Comparison of ENCODE assay signal across 8 mouse cellular contexts in the genomic region with DNA sequence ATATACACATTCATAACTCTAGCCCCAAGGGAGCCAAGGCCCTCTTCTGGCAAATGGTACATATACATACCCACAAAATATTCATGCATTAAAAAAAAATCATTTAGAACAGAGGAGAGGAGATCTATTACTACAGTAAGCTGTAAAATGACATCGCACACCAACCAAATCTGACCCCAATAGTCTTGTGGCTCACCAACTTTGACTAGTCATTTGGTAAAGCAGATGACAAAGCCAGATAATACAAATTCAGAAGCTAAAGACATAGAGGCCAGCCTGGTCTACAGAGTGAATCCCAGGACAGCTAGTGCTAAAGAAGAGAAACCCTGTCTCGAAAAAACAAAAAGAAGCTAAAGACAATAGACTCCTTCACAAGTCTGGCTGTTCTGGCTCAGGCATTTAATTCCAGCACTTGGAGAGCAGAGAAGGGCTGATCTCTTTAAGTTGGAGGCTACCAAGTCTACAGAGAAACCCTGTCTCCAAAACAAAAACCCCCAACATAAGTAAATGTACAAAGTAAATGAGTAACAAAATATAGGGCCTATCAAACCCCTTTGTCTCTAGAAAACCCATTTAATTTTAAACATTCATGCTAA. TPM values are rescaled to one million over a fixed set of nuclear protein-coding genes. Genes with fewer than 3 reads are reported as not detected.
DNase-seq lines count a peak whose midpoint lies in the region; ATAC-seq lines count a peak whose summit lies in the region.

No protein-coding gene starts in this region.

- H3K9ac ChIP-seq in heart, embryonic 14.5 days (ENCODE audit: low read length), result peak overlapping the region; percentile 42
- no peak overlapping the region for H3K9ac ChIP-seq in hindbrain, embryonic 14.5 days
- H3K9ac ChIP-seq in midbrain, embryonic 12.5 days (replicated peaks), result peak overlapping the region; percentile 52; the same call in 1 of the 2 replicates

- DNase-seq in heart, adult 9 months (ENCODE audit: low spot score in 2 of 2), result no peak
- DNase-seq in adipocyte (ENCODE audit: low spot score), result peak; percentile 52
- no peak for DNase-seq in hindbrain, embryonic 14.5 days (ENCODE audit: low spot score)
- DNase-seq in adrenal gland, postnatal 36 days, result no peak
- DNase-seq in frontal cortex, postnatal 36 days (ENCODE audit: low spot score in 2 of 2), result no peak

- no peaks in the 10 kb centered on the region for H3K9me3 ChIP-seq in heart, embryonic 14.5 days (ENCODE audit: control insufficient read depth, low read length)
- H3K9me3 ChIP-seq in hindbrain, embryonic 14.5 days (ENCODE audit: control insufficient read depth, low read length), result no peaks in the 10 kb centered on the region
- H3K9me3 ChIP-seq in midbrain, embryonic 12.5 days, result no peaks in the 10 kb centered on the region

- H3K27ac ChIP-seq in heart, embryonic 14.5 days (replicated peaks in 1 of 2; ENCODE audit: control insufficient read depth in 1 of 2, insufficient read depth in 1 of 2, low read depth in 2 of 2, low read length in 2 of 2), result no peak overlapping the region
- no peak overlapping the region for H3K27ac ChIP-seq in hindbrain, embryonic 14.5 days
- no peak overlapping the region for H3K27ac ChIP-seq in midbrain, embryonic 12.5 days (replicated peaks)

- H3K4me2 ChIP-seq in heart, embryonic 14.5 days (ENCODE audit: low read length), result peak overlapping the region; percentile 90
- peak overlapping the region; percentile 94 for H3K4me2 ChIP-seq in hindbrain, embryonic 14.5 days (replicated peaks)
- peak overlapping the region; percentile 91 for H3K4me2 ChIP-seq in midbrain, embryonic 12.5 days (replicated peaks)

- no peak for ATAC-seq in heart, embryonic 14.5 days (ENCODE audit: insufficient number of reproducible peaks, insufficient read depth, low FRiP score, low read depth)
- ATAC-seq in hindbrain, embryonic 14.5 days (ENCODE audit: low FRiP score), result no peak
- ATAC-seq in midbrain, embryonic 12.5 days (ENCODE audit: low FRiP score, low read depth), result no peak
- no peak for ATAC-seq in frontal cortex, adult (ENCODE audit: low TSS enrichment)

- H3K4me1 ChIP-seq in heart, embryonic 14.5 days (ENCODE audit: control insufficient read depth in 2 of 2, insufficient read depth in 2 of 2, low read length in 2 of 2), result peaks cover 0 to 18% of the 10 kb centered on the region in 2 experiments; a peak in 2 of 4 replicates
- H3K4me1 ChIP-seq in hindbrain, embryonic 14.5 days (replicated peaks; ENCODE audit: control insufficient read depth, insufficient read depth, low read length), result peaks cover 29% of the 10 kb centered on the region
- H3K4me1 ChIP-seq in midbrain, embryonic 12.5 days, result peaks cover 25% of the 10 kb centered on the region

- WGBS in heart, embryonic 14.5 days, result 60% methylated on average over 2 of the region's 2 CpGs
- WGBS in hindbrain, embryonic 14.5 days, result 38% methylated on average over 2 of the region's 2 CpGs
- WGBS in midbrain, embryonic 12.5 days, result 43% methylated on average over 2 of the region's 2 CpGs

- peaks cover 24% of the 10 kb centered on the region for H3K36me3 ChIP-seq in heart, embryonic 14.5 days (ENCODE audit: control insufficient read depth, insufficient read depth, low read length)
- H3K36me3 ChIP-seq in hindbrain, embryonic 14.5 days (replicated peaks; ENCODE audit: control insufficient read depth, insufficient read depth), result peaks cover 31% of the 10 kb centered on the region
- H3K36me3 ChIP-seq in midbrain, embryonic 12.5 days, result peaks cover 23% of the 10 kb centered on the region

- peak overlapping the region in 1 of 2 experiments; percentile 100; a peak in 2 of 4 replicates for H3K4me3 ChIP-seq in heart, embryonic 14.5 days (ENCODE audit: control insufficient read depth in 1 of 2, insufficient read depth in 1 of 2, low read depth in 1 of 2, low read length in 2 of 2)
- H3K4me3 ChIP-seq in hindbrain, embryonic 14.5 days (replicated peaks; ENCODE audit: low read length), result peak overlapping the region; percentile 79
- peak overlapping the region; percentile 100 for H3K4me3 ChIP-seq in midbrain, embryonic 12.5 days

- H3K27me3 ChIP-seq in heart, embryonic 14.5 days (ENCODE audit: control insufficient read depth, insufficient read depth, low read length), result no peaks in the 10 kb centered on the region
- H3K27me3 ChIP-seq in hindbrain, embryonic 14.5 days (ENCODE audit: control insufficient read depth, insufficient read depth, low read length), result no peaks in the 10 kb centered on the region
- no peaks in the 10 kb centered on the region for H3K27me3 ChIP-seq in midbrain, embryonic 12.5 days

RNA-seq across cellular contexts. Expression of gene Dhx9, which starts 2.2 kb away (rescaled TPM):
- 17.9 and 18.8 TPM in 2 replicates for polyA plus RNA-seq in heart, embryonic 14.5 days (2014; fragmentation: Nextera tagmentation; extraction: Ambion mirVana)
- polyA plus RNA-seq in hindbrain, embryonic 14.5 days (2014; fragmentation: Nextera tagmentation; extraction: Ambion mirVana), result 23.7 and 26.2 TPM in 2 replicates
- 50.3 and 53.9 TPM in 2 replicates for polyA plus RNA-seq in midbrain, embryonic 12.5 days (2016; fragmentation: Nextera tagmentation; extraction: Ambion mirVana)
- 100 to 1,000 TPM; 117 to 119 TPM for total RNA-seq in adrenal gland, postnatal 36 days (2021)
